Comparison of ENCODE assay signal across 8 mouse cellular contexts in genomic region chr5:92679441-92679840, GRCm38 (mm10). TPM values are rescaled to one million over a fixed set of nuclear protein-coding genes. Genes with fewer than 3 reads are reported as not detected.
A peak's percentile ranks its signal among the peaks of the same experiment; 100 is the strongest.
DNase-seq lines count a peak whose midpoint lies in the region; ATAC-seq and TF ChIP-seq lines count a peak whose summit lies in the region.
"Had no signal": no experiment of that assay in that cellular context is flagged by ENCODE, and none has a peak within 500 bp of the region (broad histone marks: within the 10 kb centered on the region; RNA-seq: fewer than 3 reads in every experiment).

No protein-coding gene starts in this region.

- 22% methylated on average over 4 of the region's 4 CpGs for WGBS in hindbrain, postnatal 0 days
- 35% methylated on average over 4 of the region's 4 CpGs for WGBS in hindbrain, embryonic 10.5 days

- no peaks in the 10 kb centered on the region for H3K27me3 ChIP-seq in hindbrain, postnatal 0 days (ENCODE audit: insufficient read depth, low read length)
- H3K27me3 ChIP-seq in hindbrain, embryonic 10.5 days (ENCODE audit: insufficient read depth, poor library complexity, severe bottlenecking): peaks cover 2% of the 10 kb centered on the region
- H3K27me3 ChIP-seq: embryonic facial prominence, embryonic 12.5 days had no signal

- no peaks in the 10 kb centered on the region for H3K9me3 ChIP-seq in hindbrain, postnatal 0 days (ENCODE audit: low read length)
- H3K9me3 ChIP-seq in hindbrain, embryonic 10.5 days: no peaks in the 10 kb centered on the region
- H3K9me3 ChIP-seq in ES-E14 (ENCODE audit: control insufficient read depth, insufficient read depth, low read depth, low read length): no peaks in the 10 kb centered on the region
- H3K9me3 ChIP-seq: embryonic facial prominence, embryonic 12.5 days had no signal

- H3K4me1 ChIP-seq in hindbrain, postnatal 0 days (ENCODE audit: insufficient read depth, low read length): no peaks in the 10 kb centered on the region; the same call in 1 of the 2 replicates
- H3K4me1 ChIP-seq in hindbrain, embryonic 10.5 days (replicated peaks): peaks cover 41% of the 10 kb centered on the region
- peaks cover 3 to 8% of the 10 kb centered on the region in 2 experiments for H3K4me1 ChIP-seq in ES-E14 (ENCODE audit: control insufficient read depth in 2 of 2, insufficient read depth in 2 of 2, low read length in 2 of 2, poor library complexity in 1 of 2)

- no peaks in the 10 kb centered on the region for H3K36me3 ChIP-seq in hindbrain, postnatal 0 days (ENCODE audit: insufficient read depth, low read length)
- no peaks in the 10 kb centered on the region for H3K36me3 ChIP-seq in hindbrain, embryonic 10.5 days
- H3K36me3 ChIP-seq in ES-E14 (ENCODE audit: control insufficient read depth, insufficient read depth, low read length, poor library complexity, severe bottlenecking): no peaks in the 10 kb centered on the region
- H3K36me3 ChIP-seq: embryonic facial prominence, embryonic 12.5 days had no signal

- H3K4me2 ChIP-seq in hindbrain, postnatal 0 days (ENCODE audit: low read depth, low read length): no peak overlapping the region
- H3K4me2 ChIP-seq: embryonic facial prominence, embryonic 12.5 days had no signal

- H3K4me3 ChIP-seq in hindbrain, postnatal 0 days (ENCODE audit: low read length): no peak overlapping the region
- no peak overlapping the region for H3K4me3 ChIP-seq in hindbrain, embryonic 10.5 days
- H3K4me3 ChIP-seq in ES-E14 (ENCODE audit: insufficient read depth in 1 of 2, low read depth in 1 of 2, low read length in 2 of 2, poor library complexity in 1 of 2, severe bottlenecking in 1 of 2): no peak overlapping the region
- H3K4me3 ChIP-seq: embryonic facial prominence, embryonic 12.5 days had no signal

- TF ChIP-seq CTCF in hindbrain, postnatal 0 days (IDR thresholded peaks at IDR 0.05; ENCODE audit: low read depth): peak; percentile 77

- in situ Hi-C loops in ES-E14 (cut with MboI; ENCODE audit: low sequenced_read_pairs in 2 of 2, unreplicated experiment in 2 of 2): no loop called here

- H3K27ac ChIP-seq in hindbrain, postnatal 0 days: no peak overlapping the region
- no peak overlapping the region for H3K27ac ChIP-seq in hindbrain, embryonic 10.5 days
- no peak overlapping the region for H3K27ac ChIP-seq in ES-E14 (ENCODE audit: insufficient read depth, low read depth, low read length, poor library complexity, severe bottlenecking)
- H3K27ac ChIP-seq: embryonic facial prominence, embryonic 12.5 days had no signal

- ATAC-seq in hindbrain, postnatal 0 days: no peak

- peak; percentile 87 for DNase-seq in hindbrain, postnatal 0 days (ENCODE audit: low spot score)
- no peak for DNase-seq in hindbrain, embryonic 10.5 days (ENCODE audit: low spot score)
- peak; percentile 45 for DNase-seq in A20 (ENCODE audit: low read depth, low spot score)
- no peak for DNase-seq in ES-E14 (ENCODE audit: low read depth, low spot score)
- peak; percentile 53 to 56 for DNase-seq in kidney, adult 8-10 months
- DNase-seq in retina, postnatal 7 days (ENCODE audit: low read depth, low spot score): peak; percentile 43
- DNase-seq in urinary bladder, postnatal 4 days (ENCODE audit: low spot score in 2 of 2): no peak

- no peak overlapping the region for H3K9ac ChIP-seq in hindbrain, postnatal 0 days (replicated peaks; ENCODE audit: low read length)
- H3K9ac ChIP-seq in ES-E14 (ENCODE audit: insufficient read depth, low read depth, low read length, poor library complexity, severe bottlenecking): no peak overlapping the region
- H3K9ac ChIP-seq: embryonic facial prominence, embryonic 12.5 days had no signal

TF ChIP-seq in ES-E14, 5 proteins besides CTCF, POLR2A, EP300 and RAD21:
- no peak for TF ChIP-seq MAFK (IDR thresholded peaks at IDR 0.05; ENCODE audit: insufficient read depth, low read depth, low read length)
- peak; percentile 64; the same call in 1 of the 2 replicates for TF ChIP-seq ZC3H11A (IDR thresholded peaks at IDR 0.05; ENCODE audit: borderline replicate concordance, low read depth, low read length)
TF ChIP-seq in ES-E14: peak in this region for 1.

RNA-seq across cellular contexts. Expression of gene Shroom3, which starts 3.8 kb away (rescaled TPM):
- 9.7 and 18.9 TPM in 2 replicates for total RNA-seq in hindbrain, postnatal 0 days (2014; rRNA removed)
- polyA plus RNA-seq in hindbrain, postnatal 0 days (2015; fragmentation: Nextera tagmentation; extraction: Ambion mirVana): 1.1 and 1.2 TPM in 2 replicates
- 6.5 and 7.4 TPM in 2 replicates for polyA plus RNA-seq in hindbrain, embryonic 10.5 days (2016; fragmentation: Nextera tagmentation; extraction: Ambion mirVana)
- total RNA-seq in ES-E14 (2012; rRNA removed): 33.5 and 34.1 TPM in 2 replicates

RNA-seq across cellular contexts. Expression of gene Ccdc158, which starts 4.4 kb away (rescaled TPM):
- 0.26 and 0.72 TPM in 2 replicates for total RNA-seq in hindbrain, postnatal 0 days (2014; rRNA removed)
- polyA plus RNA-seq in hindbrain, postnatal 0 days (2015; fragmentation: Nextera tagmentation; extraction: Ambion mirVana): 0.23 and 0.28 TPM in 2 replicates
- 0.85 and 0.90 TPM in 2 replicates for polyA plus RNA-seq in hindbrain, embryonic 10.5 days (2016; fragmentation: Nextera tagmentation; extraction: Ambion mirVana)
- 0.94 and 0.95 TPM in 2 replicates for total RNA-seq in ES-E14 (2012; rRNA removed)

Comparison
In these comparisons a context has a peak if more than half of its experiments do, and no peak if none do; other contexts are left out.
1. DNase-seq: peak in hindbrain, postnatal 0 days (single experiment), A20 (single experiment), kidney, adult 8-10 months (2 of 2) and retina, postnatal 7 days (single experiment); none in hindbrain, embryonic 10.5 days (single experiment), ES-E14 (single experiment) and urinary bladder, postnatal 4 days (0 of 2).